In the genomic region with DNA sequence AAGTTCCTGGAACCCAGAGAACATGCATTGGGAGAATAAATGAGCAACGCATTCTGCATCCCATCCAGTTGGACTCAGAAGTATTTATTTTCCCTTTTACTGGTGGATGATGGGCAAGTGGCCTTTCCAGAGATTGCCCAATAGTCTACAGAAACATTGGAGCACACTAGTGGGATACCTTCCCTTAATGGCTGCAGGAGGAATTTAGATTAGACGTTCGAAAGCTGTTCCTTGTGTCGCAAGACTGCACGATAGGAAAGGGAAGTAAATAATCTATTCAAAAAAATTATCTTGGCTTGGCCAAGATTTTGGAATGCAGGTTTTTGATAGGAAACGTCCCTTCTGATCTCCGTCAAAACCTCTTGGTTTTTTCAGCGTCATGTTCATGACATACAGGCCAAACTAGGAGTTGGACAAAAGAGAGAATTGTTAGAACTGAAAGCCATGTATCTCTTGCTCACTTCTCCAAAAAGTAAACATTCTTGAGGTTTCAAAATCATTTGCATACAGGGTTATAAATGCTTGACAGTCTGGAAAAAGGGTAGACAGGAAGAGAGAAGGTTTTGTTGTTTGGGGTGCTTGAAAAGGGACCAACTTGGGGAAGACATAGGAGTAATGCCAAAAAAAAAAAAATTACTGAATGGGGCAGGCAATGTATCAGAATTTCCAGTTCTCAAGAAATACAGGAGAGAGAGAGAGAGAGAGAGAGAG, we compare ENCODE assay signal across 8 mouse cellular contexts. TPM values are rescaled to one million over a fixed set of nuclear protein-coding genes. Genes with fewer than 3 reads are reported as not detected.
A peak's percentile ranks its signal among the peaks of the same experiment; 100 is the strongest.
DNase-seq lines count a peak whose midpoint lies in the region; ATAC-seq and TF ChIP-seq lines count a peak whose summit lies in the region.

No protein-coding gene starts in this region.

- H3K9ac ChIP-seq in embryonic facial prominence, embryonic 14.5 days (ENCODE audit: low read depth, low read length) = peak overlapping the region; percentile 84; the same call in 1 of the 2 replicates
- no peak overlapping the region; the same call in 1 of the 2 replicates for H3K9ac ChIP-seq in hindbrain, embryonic 16.5 days (ENCODE audit: low read depth, low read length)

- intact Hi-C loops in left cerebral cortex, adult 2 months (cut with DNase I) = loop anchor here (5.0 to 10.0 kb wide), 8 partner anchors 194 to 1916 kb away; no protein-coding TSS in a partner anchor
- intact Hi-C loops in left cerebral cortex, postnatal 14 days (cut with DNase I) = loop anchor here (10.0 kb wide), 2 partner anchors 486 to 646 kb away; no protein-coding TSS in a partner anchor

- peaks cover 65% of the 10 kb centered on the region for H3K4me1 ChIP-seq in erythroblast, embryonic 14.5 days (ENCODE audit: control insufficient read depth)
- H3K4me1 ChIP-seq in embryonic facial prominence, embryonic 14.5 days (ENCODE audit: control insufficient read depth, insufficient read depth, low read length) = peaks cover 10% of the 10 kb centered on the region; the same call in 1 of the 2 replicates
- peaks cover 5% of the 10 kb centered on the region for H3K4me1 ChIP-seq in hindbrain, embryonic 16.5 days (ENCODE audit: control insufficient read depth, insufficient read depth, low read depth, low read length)
- peaks cover 27% of the 10 kb centered on the region for H3K4me1 ChIP-seq in midbrain, embryonic 10.5 days

- no peak for ATAC-seq in erythroblast, adult 5-6 weeks (replicated peaks; ENCODE audit: low FRiP score, poor library complexity, severe bottlenecking)
- no peak for ATAC-seq in embryonic facial prominence, embryonic 14.5 days (ENCODE audit: low read depth)
- ATAC-seq in hindbrain, embryonic 16.5 days = no peak

- WGBS in embryonic facial prominence, embryonic 14.5 days = 71% methylated on average over 8 of the region's 8 CpGs
- WGBS in hindbrain, embryonic 16.5 days = 78% methylated on average over 8 of the region's 8 CpGs
- WGBS in midbrain, embryonic 10.5 days = 87% methylated on average over 8 of the region's 8 CpGs

- H3K27me3 ChIP-seq in erythroblast, embryonic 14.5 days (ENCODE audit: control insufficient read depth) = peaks cover 15% of the 10 kb centered on the region
- no peaks in the 10 kb centered on the region for H3K27me3 ChIP-seq in embryonic facial prominence, embryonic 14.5 days (replicated peaks; ENCODE audit: control insufficient read depth, insufficient read depth, low read length)
- H3K27me3 ChIP-seq in hindbrain, embryonic 16.5 days (replicated peaks; ENCODE audit: control insufficient read depth, insufficient read depth, low read length) = no peaks in the 10 kb centered on the region
- no peaks in the 10 kb centered on the region for H3K27me3 ChIP-seq in midbrain, embryonic 10.5 days (ENCODE audit: low read depth, poor library complexity, severe bottlenecking)

- peak overlapping the region; percentile 79 for H3K4me2 ChIP-seq in embryonic facial prominence, embryonic 14.5 days (ENCODE audit: low read depth, low read length)
- H3K4me2 ChIP-seq in hindbrain, embryonic 16.5 days (ENCODE audit: low read length) = peak overlapping the region; percentile 83

- H3K4me3 ChIP-seq in erythroblast, embryonic 14.5 days (replicated peaks) = peak overlapping the region; percentile 84
- H3K4me3 ChIP-seq in embryonic facial prominence, embryonic 14.5 days (ENCODE audit: low read depth, low read length) = peak overlapping the region; percentile 87
- H3K4me3 ChIP-seq in hindbrain, embryonic 16.5 days (ENCODE audit: low read length) = peak overlapping the region; percentile 94
- H3K4me3 ChIP-seq in midbrain, embryonic 10.5 days = peak overlapping the region; percentile 98
- H3K4me3 ChIP-seq in left cerebral cortex, adult 2 months = no peak overlapping the region

- DNase-seq in embryonic facial prominence, embryonic 14.5 days (ENCODE audit: low spot score) = no peak
- DNase-seq in midbrain, embryonic 10.5 days (ENCODE audit: low spot score) = no peak
- DNase-seq in right cerebral cortex, postnatal 25 days = no peak
- DNase-seq in left cerebral cortex, adult 2 months (ENCODE audit: extremely low spot score in 1 of 2, low spot score in 2 of 2) = no peak
- DNase-seq in left cerebral cortex, postnatal 14 days (ENCODE audit: low spot score in 2 of 2) = no peak

- H3K27ac ChIP-seq in embryonic facial prominence, embryonic 14.5 days (replicated peaks; ENCODE audit: low read depth, low read length) = peak overlapping the region; percentile 97
- peak overlapping the region; percentile 100; the same call in 1 of the 2 replicates for H3K27ac ChIP-seq in hindbrain, embryonic 16.5 days (ENCODE audit: low read depth, low read length)
- H3K27ac ChIP-seq in midbrain, embryonic 10.5 days (replicated peaks) = peak overlapping the region; percentile 99
- H3K27ac ChIP-seq in left cerebral cortex, adult 2 months = no peak overlapping the region

- TF ChIP-seq CTCF in left cerebral cortex, adult 2 months (IDR thresholded peaks at IDR 0.05) = no peak

- H3K9me3 ChIP-seq in erythroblast, embryonic 14.5 days (ENCODE audit: control insufficient read depth, low read length) = no peaks in the 10 kb centered on the region
- H3K9me3 ChIP-seq in embryonic facial prominence, embryonic 14.5 days (ENCODE audit: control insufficient read depth, low read length) = 0 out of 2 replicates have a peak, but pooled peaks cover 3% of the 10 kb centered on the region
- no peaks in the 10 kb centered on the region for H3K9me3 ChIP-seq in hindbrain, embryonic 16.5 days (ENCODE audit: control insufficient read depth, low read length)
- no peaks in the 10 kb centered on the region for H3K9me3 ChIP-seq in midbrain, embryonic 10.5 days (replicated peaks)

- peaks cover 4% of the 10 kb centered on the region for H3K36me3 ChIP-seq in erythroblast, embryonic 14.5 days (ENCODE audit: control insufficient read depth)
- no peaks in the 10 kb centered on the region for H3K36me3 ChIP-seq in embryonic facial prominence, embryonic 14.5 days (ENCODE audit: control insufficient read depth, insufficient read depth, low read length)
- no peaks in the 10 kb centered on the region for H3K36me3 ChIP-seq in hindbrain, embryonic 16.5 days (ENCODE audit: control insufficient read depth, insufficient read depth, low read length)
- peaks cover 18% of the 10 kb centered on the region for H3K36me3 ChIP-seq in midbrain, embryonic 10.5 days

RNA-seq across cellular contexts. Expression of a gene that starts 2.0 kb away (rescaled TPM):
- 2.9 and 3.6 TPM in 2 replicates for polyA plus RNA-seq in erythroblast, embryonic 14.5 days (2012)
- 55.1 and 55.2 TPM in 2 replicates for total RNA-seq in erythroblast, adult 5-6 weeks (2015; ENCODE audit: low replicate concordance)
- 14.9 and 27.0 TPM in 2 replicates for total RNA-seq in erythroblast, adult 5-6 weeks (2017; ENCODE audit: low replicate concordance)
- 37.5 and 40.6 TPM in 2 replicates for polyA plus RNA-seq in embryonic facial prominence, embryonic 14.5 days (2014; fragmentation: Nextera tagmentation; extraction: Ambion mirVana)
- 59.1 and 72.6 TPM in 2 replicates for polyA plus RNA-seq in hindbrain, embryonic 16.5 days (2015; fragmentation: Nextera tagmentation; extraction: Ambion mirVana)
- polyA plus RNA-seq in midbrain, embryonic 10.5 days (2016; fragmentation: Nextera tagmentation; extraction: Ambion mirVana) = 59.6 and 60.1 TPM in 2 replicates
- 10 to 100 TPM; 40.3 to 49.9 TPM for total RNA-seq in left cerebral cortex, adult 2 months (2021)
- 10 to 100 TPM; 38.9 to 41.6 TPM for total RNA-seq in left cerebral cortex, postnatal 14 days (2021)
